Comparison of ENCODE assay signal across 12 mouse cellular contexts in genomic region chr1:161395610-161396009, GRCm38 (mm10). TPM values are rescaled to one million over a fixed set of nuclear protein-coding genes. Genes with fewer than 3 reads are reported as not detected.
DNase-seq lines count a peak whose midpoint lies in the region; ATAC-seq and TF ChIP-seq lines count a peak whose summit lies in the region.
"Had no signal": no experiment of that assay in that cellular context is flagged by ENCODE, and none has a peak within 500 bp of the region (broad histone marks: within the 10 kb centered on the region; RNA-seq: fewer than 3 reads in every experiment).

No protein-coding gene starts in this region.

- no peak for TF ChIP-seq POLR2A in thymus, adult 2 months (IDR thresholded peaks at IDR 0.05; ENCODE audit: control insufficient read depth, extremely low read depth, insufficient read depth, low read length, poor library complexity)

- no peaks in the 10 kb centered on the region for H3K9me3 ChIP-seq in kidney, embryonic 14.5 days (ENCODE audit: control insufficient read depth, low read length)
- H3K9me3 ChIP-seq: hindbrain, embryonic 15.5 days; lung, embryonic 15.5 days; stomach, embryonic 15.5 days had no signal

- 40% methylated on average over 5 of the region's 5 CpGs for WGBS in kidney, embryonic 14.5 days
- WGBS in thymus, adult 2 months = 13% methylated on average over 5 of the region's 5 CpGs

- H3K36me3 ChIP-seq in kidney, embryonic 14.5 days (ENCODE audit: control insufficient read depth, insufficient read depth, low read length) = no peaks in the 10 kb centered on the region
- no peaks in the 10 kb centered on the region for H3K36me3 ChIP-seq in thymus, adult 2 months (ENCODE audit: control insufficient read depth, insufficient read depth, low read length)
- H3K36me3 ChIP-seq: hindbrain, embryonic 15.5 days; lung, embryonic 15.5 days; stomach, embryonic 15.5 days had no signal

- H3K4me3 ChIP-seq in kidney, embryonic 14.5 days (ENCODE audit: low read length) = no peak overlapping the region
- no peak overlapping the region for H3K4me3 ChIP-seq in thymus, adult 2 months (ENCODE audit: control insufficient read depth, insufficient read depth, low read length)
- H3K4me3 ChIP-seq: hindbrain, embryonic 15.5 days; lung, embryonic 15.5 days; stomach, embryonic 15.5 days had no signal

- H3K9ac ChIP-seq in kidney, embryonic 14.5 days (ENCODE audit: low read depth, low read length) = no peak overlapping the region
- H3K9ac ChIP-seq: hindbrain, embryonic 15.5 days; lung, embryonic 15.5 days; stomach, embryonic 15.5 days had no signal

- TF ChIP-seq CTCF in thymus, adult 2 months (IDR thresholded peaks at IDR 0.05; ENCODE audit: borderline replicate concordance, control insufficient read depth, extremely low read depth, insufficient read depth, low read length, poor library complexity) = no peak

- H3K4me1 ChIP-seq in kidney, embryonic 14.5 days (ENCODE audit: control insufficient read depth, insufficient read depth, low read length) = no peaks in the 10 kb centered on the region
- peaks cover 12% of the 10 kb centered on the region for H3K4me1 ChIP-seq in thymus, adult 2 months (replicated peaks; ENCODE audit: control insufficient read depth, insufficient read depth, low read length)
- H3K4me1 ChIP-seq: hindbrain, embryonic 15.5 days had no signal

- H3K4me2 ChIP-seq in kidney, embryonic 14.5 days (replicated peaks; ENCODE audit: low read depth, low read length) = no peak overlapping the region
- H3K4me2 ChIP-seq: hindbrain, embryonic 15.5 days; lung, embryonic 15.5 days had no signal

- no peaks in the 10 kb centered on the region for H3K27me3 ChIP-seq in kidney, embryonic 14.5 days (ENCODE audit: control insufficient read depth, insufficient read depth, low read length)
- no peaks in the 10 kb centered on the region for H3K27me3 ChIP-seq in thymus, adult 2 months (ENCODE audit: control insufficient read depth, insufficient read depth, low read length)
- H3K27me3 ChIP-seq: hindbrain, embryonic 15.5 days; lung, embryonic 15.5 days; stomach, embryonic 15.5 days had no signal

- no peak overlapping the region for H3K27ac ChIP-seq in kidney, embryonic 14.5 days (ENCODE audit: low read depth, low read length)
- no peak overlapping the region for H3K27ac ChIP-seq in thymus, adult 2 months (ENCODE audit: control insufficient read depth, insufficient read depth, low read length)
- H3K27ac ChIP-seq: hindbrain, embryonic 15.5 days; lung, embryonic 15.5 days; stomach, embryonic 15.5 days had no signal

- peak; percentile 15 for DNase-seq in kidney, postnatal 14 days
- DNase-seq in CD4-positive, CD25-positive, alpha-beta regulatory T cell, adult 2 months (ENCODE audit: low read depth, low spot score) = peak; percentile 72
- DNase-seq in thymus, adult 2 months = peak; percentile 61
- DNase-seq in right cerebral cortex, postnatal 14 days = no peak
- no peak for DNase-seq in urinary bladder, adult 18-20 months (ENCODE audit: low spot score in 2 of 2)
- DNase-seq: cerebellum, postnatal 25 days had no signal

- ATAC-seq in kidney, embryonic 14.5 days (ENCODE audit: low FRiP score, low TSS enrichment) = no peak
- peak; percentile 31 to 39; a peak in 3 of 4 replicates for ATAC-seq in hematopoietic stem cell, adult 5-6 weeks (replicated peaks in 1 of 2; ENCODE audit: insufficient read depth in 1 of 2, low FRiP score in 2 of 2, low TSS enrichment in 1 of 2, low read depth in 1 of 2, poor library complexity in 2 of 2, severe bottlenecking in 2 of 2)

RNA-seq across cellular contexts. Expression of gene Tnfsf4, which starts 0.4 kb away (rescaled TPM):
- 0.26 TPM in 1 of 2 replicates, not detected in the other for polyA plus RNA-seq in kidney, embryonic 14.5 days (2014; fragmentation: Nextera tagmentation; extraction: Ambion mirVana)
- 1.4 and 2.9 TPM in 2 replicates for total RNA-seq in hematopoietic stem cell, adult 5-6 weeks (2017)
- 0.07 and 0.20 TPM in 2 replicates for polyA plus RNA-seq in thymus, adult 2 months (2012; rRNA removed)
- total RNA-seq: left cerebral cortex, adult 18-20 months had no signal
- polyA plus RNA-seq: hindbrain, embryonic 15.5 days; lung, embryonic 15.5 days had no signal

Comparison
In these comparisons a context has a peak if more than half of its experiments do, and no peak if none do; other contexts are left out.
1. DNase-seq: peak in kidney, postnatal 14 days (single experiment), CD4-positive, CD25-positive, alpha-beta regulatory T cell, adult 2 months (single experiment) and thymus, adult 2 months (single experiment); none in right cerebral cortex, postnatal 14 days (single experiment) and urinary bladder, adult 18-20 months (0 of 2).